Mouse (Mus musculus) midbrain, embryonic 12.5 days (tissue): ENCODE results near the gene Ntm. TPM values are rescaled to one million over a fixed set of nuclear protein-coding genes. Genes with fewer than 3 reads are reported as not detected.

Experiments
- ATAC-seq: fragments of 200-750 bp; cut with Nextera tagmentation; 2 replicates; pipeline ENCODE4 v1.8.0; 2017; ENCODE audit warnings: low read depth, moderate TSS enrichment, moderate library complexity; ENCODE audit not compliant: low FRiP score
- H3K27ac ChIP-seq: fragments of 300-500 bp; sonication (generic); replicated peaks from 2 replicates; pipeline ENCODE4 v1.5.1; 2016; ENCODE audit warnings: mild to moderate bottlenecking
- H3K27me3 ChIP-seq: fragments of 300-500 bp; sonication (generic); 2 replicates; pipeline ENCODE4 v1.6.1; 2016; ENCODE audit warnings: mild to moderate bottlenecking
- H3K36me3 ChIP-seq: fragments of 300-500 bp; sonication (generic); 2 replicates; pipeline ENCODE4 v1.6.1; 2016
- H3K4me1 ChIP-seq: fragments of 300-500 bp; sonication (generic); 2 replicates; pipeline ENCODE4 v1.6.1; 2016
- H3K4me2 ChIP-seq: fragments of 300-500 bp; sonication (generic); replicated peaks from 2 replicates; pipeline ENCODE4 v1.6.1; 2016; ENCODE audit warnings: mild to moderate bottlenecking, moderate library complexity
- H3K4me3 ChIP-seq: fragments of 300-500 bp; sonication (generic); 2 replicates; pipeline ENCODE4 v1.5.1; 2016; ENCODE audit warnings: mild to moderate bottlenecking
- H3K9ac ChIP-seq: fragments of 300-500 bp; sonication (generic); replicated peaks from 2 replicates; pipeline ENCODE4 v1.6.1; 2016; ENCODE audit warnings: mild to moderate bottlenecking, moderate library complexity
- H3K9me3 ChIP-seq: fragments of 300-500 bp; sonication (generic); 2 replicates; pipeline ENCODE4 v1.6.1; 2016; ENCODE audit warnings: mild to moderate bottlenecking
- WGBS: fragments of 180-500 bp; shearing (Covaris S2); methylation state at CpG from one replicate; pipeline ENCODE4 v1.1.7; 2016; 5-methylcytosine and 5-hydroxymethylcytosine counted together
- polyA plus RNA-seq: library from polyadenylated mRNA; unstranded; fragments of >200 nt; fragmentation: Nextera tagmentation; extraction: Ambion mirVana; gene quantifications from 2 replicates; pipeline ENCODE4 v1.2.1, GENCODE M21; 2016

Gene Ntm
- polyA plus RNA-seq, 1 experiment from 2014 or later, result 39.0 TPM

GRCm38 (mm10) chr9:29550107-29550506 is 412.8 kb downstream of the Ntm start:
- Histone ChIP-seq H3K9ac (no peak overlapping the region), H3K9me3 (no peaks in the 10 kb centered on the region), H3K27ac (no peak overlapping the region), H3K4me2 (no peak overlapping the region), H3K4me1 (no peaks in the 10 kb centered on the region), H3K27me3 (no peaks in the 10 kb centered on the region), H3K4me3 (no peak overlapping the region), H3K36me3 (no peaks in the 10 kb centered on the region)
- WGBS, result 90% methylated on average over 8 of the region's 8 CpGs
- no peak for ATAC-seq

GRCm38 (mm10) chr9:29536415-29536814 is 426.5 kb downstream of the Ntm start:
- Histone ChIP-seq H3K27ac (no peak overlapping the region), H3K4me1 (peaks cover 11% of the 10 kb centered on the region), H3K27me3 (no peaks in the 10 kb centered on the region), H3K4me2 (no peak overlapping the region), H3K9me3 (no peaks in the 10 kb centered on the region), H3K36me3 (no peaks in the 10 kb centered on the region), H3K9ac (no peak overlapping the region), H3K4me3 (no peak overlapping the region)
- no peak for ATAC-seq
- WGBS, result 88% methylated on average over 2 of the region's 2 CpGs

- WGBS, result 62% methylated on average over 6 of the region's 6 CpGs
- no peak for ATAC-seq
These were observed 428.2 kb downstream of the Ntm start for GRCm38 (mm10) chr9:29534773-29535172.

GRCm38 (mm10) chr9:29534304-29534703 is 428.6 kb downstream of the Ntm start:
- no peaks in the 10 kb centered on the region for H3K9me3 ChIP-seq
- WGBS, result 55% methylated on average over 7 of the region's 7 CpGs
- no peaks in the 10 kb centered on the region for H3K36me3 ChIP-seq
- no peaks in the 10 kb centered on the region for H3K27me3 ChIP-seq
- no peak overlapping the region for H3K4me2 ChIP-seq
- no peak overlapping the region for H3K27ac ChIP-seq
- no peak overlapping the region for H3K9ac ChIP-seq
- H3K4me3 ChIP-seq, result no peak overlapping the region
- no peak for ATAC-seq
- H3K4me1 ChIP-seq, result peaks cover 11% of the 10 kb centered on the region

More at GRCm38 (mm10) chr9:29534773-29535172, 428.2 kb downstream of the Ntm start:
- no peaks in the 10 kb centered on the region for H3K36me3 ChIP-seq
- no peaks in the 10 kb centered on the region for H3K9me3 ChIP-seq
- H3K4me1 ChIP-seq, result peaks cover 11% of the 10 kb centered on the region
- H3K4me3 ChIP-seq, result no peak overlapping the region
- H3K27ac ChIP-seq, result no peak overlapping the region
- no peak overlapping the region for H3K4me2 ChIP-seq
- H3K9ac ChIP-seq, result no peak overlapping the region
- H3K27me3 ChIP-seq, result no peaks in the 10 kb centered on the region

- no peak overlapping the region for H3K4me3 ChIP-seq
- H3K27ac ChIP-seq, result no peak overlapping the region
- no peaks in the 10 kb centered on the region for H3K27me3 ChIP-seq
- no peak overlapping the region for H3K4me2 ChIP-seq
- H3K4me1 ChIP-seq, result peaks cover 11% of the 10 kb centered on the region
- no peaks in the 10 kb centered on the region for H3K9me3 ChIP-seq
- H3K9ac ChIP-seq, result no peak overlapping the region
- 29% methylated on average over 1 of the region's 1 CpGs for WGBS
- H3K36me3 ChIP-seq, result no peaks in the 10 kb centered on the region
- no peak for ATAC-seq
These were observed 429.4 kb downstream of the Ntm start for GRCm38 (mm10) chr9:29533556-29533955.

- WGBS, result 89% methylated on average over 6 of the region's 6 CpGs
- Histone ChIP-seq H3K36me3 (no peaks in the 10 kb centered on the region), H3K4me3 (no peak overlapping the region), H3K4me1 (peaks cover 11% of the 10 kb centered on the region), H3K9ac (no peak overlapping the region), H3K27me3 (no peaks in the 10 kb centered on the region), H3K27ac (no peak overlapping the region), H3K9me3 (no peaks in the 10 kb centered on the region), H3K4me2 (no peak overlapping the region)
- no peak for ATAC-seq
These were observed 431.6 kb downstream of the Ntm start for GRCm38 (mm10) chr9:29531147-29531917.

GRCm38 (mm10) chr9:29524109-29524508 is 438.8 kb downstream of the Ntm start:
- Histone ChIP-seq H3K9me3 (no peaks in the 10 kb centered on the region), H3K27ac (no peak overlapping the region), H3K9ac (no peak overlapping the region), H3K36me3 (no peaks in the 10 kb centered on the region), H3K27me3 (peaks cover 19% of the 10 kb centered on the region), H3K4me1 (no peaks in the 10 kb centered on the region), H3K4me2 (no peak overlapping the region), H3K4me3 (no peak overlapping the region)
- ATAC-seq, result no peak
- 67% methylated on average over 1 of the region's 1 CpGs for WGBS

GRCm38 (mm10) chr9:29523221-29523620 is 439.7 kb downstream of the Ntm start:
- WGBS, result 79% methylated on average over 3 of the region's 3 CpGs
- ATAC-seq, result no peak
- no peaks in the 10 kb centered on the region for H3K9me3 ChIP-seq

GRCm38 (mm10) chr9:29519181-29519580 is 443.8 kb downstream of the Ntm start:
- Histone ChIP-seq H3K36me3 (no peaks in the 10 kb centered on the region), H3K27ac (no peak overlapping the region), H3K9me3 (no peaks in the 10 kb centered on the region), H3K4me1 (peaks cover 7% of the 10 kb centered on the region; the same call in 1 of the 2 replicates), H3K27me3 (peaks cover 54% of the 10 kb centered on the region), H3K4me3 (no peak overlapping the region), H3K4me2 (no peak overlapping the region), H3K9ac (no peak overlapping the region)
- 54% methylated on average over 2 of the region's 2 CpGs for WGBS
- ATAC-seq, result no peak

More at GRCm38 (mm10) chr9:29523221-29523620, 439.7 kb downstream of the Ntm start:
- Histone ChIP-seq H3K4me3 (no peak overlapping the region), H3K27me3 (peaks cover 27% of the 10 kb centered on the region), H3K9ac (no peak overlapping the region), H3K4me2 (no peak overlapping the region), H3K27ac (no peak overlapping the region), H3K36me3 (no peaks in the 10 kb centered on the region), H3K4me1 (no peaks in the 10 kb centered on the region)

- H3K9me3 ChIP-seq, result no peaks in the 10 kb centered on the region
- H3K4me3 ChIP-seq, result no peak overlapping the region
- no peak overlapping the region for H3K4me2 ChIP-seq
- no peak overlapping the region for H3K27ac ChIP-seq
- no peak for ATAC-seq
- H3K27me3 ChIP-seq, result peaks cover 65% of the 10 kb centered on the region
- no peaks in the 10 kb centered on the region for H3K36me3 ChIP-seq
- no peak overlapping the region for H3K9ac ChIP-seq
- peaks cover 7% of the 10 kb centered on the region; the same call in 1 of the 2 replicates for H3K4me1 ChIP-seq
- 82% methylated on average over 2 of the region's 2 CpGs for WGBS
These were observed 446.3 kb downstream of the Ntm start for GRCm38 (mm10) chr9:29516688-29517087.

GRCm38 (mm10) chr9:29514588-29515356 is 448.2 kb downstream of the Ntm start:
- Histone ChIP-seq H3K9ac (no peak overlapping the region), H3K4me1 (peaks cover 7% of the 10 kb centered on the region; the same call in 1 of the 2 replicates), H3K4me2 (no peak overlapping the region; the same call in 1 of the 2 replicates), H3K9me3 (no peaks in the 10 kb centered on the region), H3K27ac (0 out of 2 replicates have a peak overlapping the region, but pooled peaks have one; percentile 22), H3K36me3 (no peaks in the 10 kb centered on the region), H3K4me3 (no peak overlapping the region), H3K27me3 (peaks cover 65% of the 10 kb centered on the region)
- 26% methylated on average over 17 of the region's 17 CpGs for WGBS
- ATAC-seq, result peak; percentile 87

- H3K9me3 ChIP-seq, result no peaks in the 10 kb centered on the region
- no peaks in the 10 kb centered on the region for H3K27me3 ChIP-seq
- H3K4me2 ChIP-seq, result no peak overlapping the region
- no peak for ATAC-seq
- no peaks in the 10 kb centered on the region for H3K36me3 ChIP-seq
- no peak overlapping the region for H3K27ac ChIP-seq
- H3K9ac ChIP-seq, result no peak overlapping the region
- no peak overlapping the region for H3K4me3 ChIP-seq
- H3K4me1 ChIP-seq, result no peaks in the 10 kb centered on the region
- 27% methylated on average over 2 of the region's 2 CpGs for WGBS
These were observed 466.9 kb downstream of the Ntm start for GRCm38 (mm10) chr9:29496002-29496401.
